Mouse (Mus musculus) erythroid progenitor cell, adult 5-6 weeks (primary cell): ENCODE data around the gene Cntrl. TPM values are rescaled to one million over a fixed set of nuclear protein-coding genes. Genes with fewer than 3 reads are reported as not detected.
A peak's percentile ranks its signal among the peaks of the same experiment; 100 is the strongest.

ENCODE experiments used
- ATAC-seq: replicated peaks from 2 replicates; pipeline ENCODE4 v1.8.0; 2016; ENCODE audit warnings: moderate number of reproducible peaks, mild to moderate bottlenecking, moderate TSS enrichment, inconsistent platforms; ENCODE audit not compliant: poor library complexity, low FRiP score, severe bottlenecking
- total RNA-seq, 2 experiments: library from RNA; stranded (forward) in 1 of 2; stranded (reverse) in 1 of 2; fragments of 150-400 nt in 1 of 2; fragments of 186-747, 209-891 nt in 1 of 2; gene quantifications; 2 replicates each; pipeline versions ENCODE4 v1.2.3 to v1.2.4; 2015 to 2017; ENCODE audit warnings: low replicate concordance in 2 of 2

Gene Cntrl
- total RNA-seq (2015; ENCODE audit: low replicate concordance) (86.1 and 116 TPM in 2 replicates), total RNA-seq (2017; ENCODE audit: low replicate concordance) (78.9 and 99.0 TPM in 2 replicates)

DNA sequence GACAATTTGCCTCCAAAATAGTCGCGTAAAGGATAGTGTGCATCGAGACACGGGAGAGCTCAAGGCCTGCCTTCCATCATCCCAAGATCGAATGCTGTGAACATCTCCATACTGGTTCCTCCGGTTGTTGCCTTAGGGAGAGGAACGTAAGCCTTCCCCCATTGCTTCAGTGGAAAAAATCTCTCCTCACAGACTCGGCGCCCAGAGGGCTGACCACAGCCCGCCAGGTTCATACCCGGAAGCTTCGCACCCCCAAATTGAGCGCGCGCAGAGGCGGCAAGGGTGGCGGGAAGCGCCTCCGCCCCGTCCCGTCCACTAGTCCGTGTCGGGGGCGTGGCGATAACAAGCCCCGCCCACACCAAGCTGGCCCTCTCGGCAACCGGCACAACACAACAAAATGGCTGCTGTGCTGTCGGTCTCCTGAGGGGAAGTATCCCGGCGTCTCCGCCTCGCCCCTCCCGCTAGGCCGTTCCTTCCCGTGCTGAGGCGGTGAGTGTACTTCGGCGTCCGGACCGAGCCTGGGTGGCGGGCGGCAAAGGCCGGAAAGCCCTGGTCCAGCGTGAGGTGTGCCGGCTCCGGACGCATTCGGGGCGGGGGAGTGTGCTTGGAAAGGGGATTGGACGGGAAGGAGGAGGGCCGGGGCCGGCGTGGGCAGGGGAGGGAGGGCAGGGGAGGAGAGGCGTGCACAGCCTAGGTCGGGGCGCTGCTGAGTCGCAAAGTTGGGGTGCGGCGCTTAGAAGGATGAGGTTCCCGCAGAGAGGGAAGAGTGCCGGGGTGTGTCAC, at the start of gene Cntrl:
Gene Cntrl (plus strand): TSS at position 352 of the 783 bp plus-strand sequence.
- peak; percentile 90 for ATAC-seq

DNA sequence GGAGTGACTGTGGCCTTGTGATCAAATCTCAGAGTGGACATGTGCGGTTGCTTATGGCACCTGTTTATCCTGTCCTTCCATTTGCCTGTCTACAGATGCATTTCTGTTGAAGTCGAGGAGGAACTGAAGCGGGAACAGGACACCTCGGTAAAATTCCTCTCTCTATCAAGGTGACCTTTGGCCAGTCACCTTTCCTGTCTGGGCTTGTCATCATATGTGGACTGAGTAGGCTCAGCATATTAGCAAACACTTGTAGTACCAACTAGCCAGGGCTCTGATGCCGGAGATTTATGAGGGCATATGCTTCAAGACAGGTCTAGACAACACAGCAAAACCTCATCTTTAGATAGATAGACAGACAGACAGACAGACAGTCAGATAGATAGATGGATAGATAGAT, 49.0 kb upstream of the Cntrl start:
- no peak for ATAC-seq

DNA sequence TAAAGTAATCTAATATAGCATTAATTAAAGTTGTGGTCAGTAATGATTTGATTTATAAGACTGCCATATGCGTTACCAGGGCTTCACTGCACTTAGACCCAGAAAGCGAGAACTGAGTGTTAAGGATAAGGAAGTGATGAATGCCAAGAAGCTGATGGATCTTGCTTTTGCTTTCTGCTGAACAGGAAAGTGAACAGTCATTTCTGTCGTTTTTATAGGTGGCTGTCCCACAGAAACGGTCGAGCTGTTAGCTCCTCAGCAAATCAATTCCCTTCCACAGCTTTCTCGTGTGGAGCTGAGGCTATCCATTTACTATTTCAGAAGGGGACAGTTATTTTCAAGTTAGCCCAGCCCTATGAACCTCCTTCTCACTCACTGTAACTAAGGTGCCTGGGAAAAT, 48.4 kb upstream of the Cntrl start:
- no peak for ATAC-seq

DNA sequence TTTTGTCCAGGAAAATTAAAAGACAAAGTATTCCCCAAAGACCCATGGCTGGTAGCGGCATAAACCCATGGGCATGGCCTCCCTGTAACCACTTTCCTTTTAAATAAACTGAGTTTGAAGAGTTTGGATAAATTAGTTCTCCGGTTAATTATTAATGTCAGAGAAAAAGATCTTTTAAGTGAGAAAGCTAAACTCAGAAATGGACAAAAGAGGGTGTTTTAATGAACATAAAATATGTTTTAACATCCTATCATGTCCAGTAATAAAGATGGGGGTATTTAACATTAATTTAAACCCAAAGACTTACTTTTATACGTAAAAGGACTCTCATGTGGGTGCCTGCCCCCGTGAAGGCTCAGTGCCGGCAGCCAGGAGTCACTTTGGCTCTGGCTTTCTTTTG, 48.0 kb upstream of the Cntrl start, which contains the start of gene Hc:
Gene Hc (minus strand): TSS at position 101 of the 400 bp plus-strand sequence.
- ATAC-seq = no peak

DNA sequence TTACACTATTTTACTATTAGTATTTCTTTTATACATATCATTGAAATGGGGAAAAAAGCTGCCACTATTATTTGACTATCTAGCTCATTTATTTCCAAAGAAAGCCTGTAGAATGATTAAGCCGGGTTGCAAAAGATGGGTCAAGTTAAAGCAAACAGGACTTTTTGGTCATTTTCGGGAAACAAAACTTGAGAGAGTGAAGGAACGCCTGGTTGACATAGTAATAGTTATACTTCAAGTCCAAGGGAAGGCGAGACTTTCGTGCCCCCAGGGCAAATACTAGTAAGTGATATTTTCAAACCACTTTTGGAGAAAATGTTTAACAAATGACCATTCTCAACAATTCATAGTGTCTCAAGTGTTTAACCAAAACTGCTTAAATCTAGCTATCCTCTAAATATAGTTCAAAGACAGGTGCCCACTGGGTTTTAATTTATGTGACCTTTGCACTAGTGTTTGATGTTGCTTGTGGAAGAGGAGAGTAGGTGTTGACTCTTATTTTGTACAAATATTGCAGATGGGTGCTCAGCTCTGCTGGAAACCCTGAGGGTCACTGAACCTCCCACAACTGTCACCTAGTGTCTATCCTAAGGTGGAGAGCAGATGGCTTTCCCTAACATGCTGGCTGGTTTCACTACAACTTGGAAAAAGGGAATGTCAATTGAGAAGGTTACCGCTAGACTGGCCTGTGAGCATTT, 45.8 kb upstream of the Cntrl start:
- no peak for ATAC-seq

DNA sequence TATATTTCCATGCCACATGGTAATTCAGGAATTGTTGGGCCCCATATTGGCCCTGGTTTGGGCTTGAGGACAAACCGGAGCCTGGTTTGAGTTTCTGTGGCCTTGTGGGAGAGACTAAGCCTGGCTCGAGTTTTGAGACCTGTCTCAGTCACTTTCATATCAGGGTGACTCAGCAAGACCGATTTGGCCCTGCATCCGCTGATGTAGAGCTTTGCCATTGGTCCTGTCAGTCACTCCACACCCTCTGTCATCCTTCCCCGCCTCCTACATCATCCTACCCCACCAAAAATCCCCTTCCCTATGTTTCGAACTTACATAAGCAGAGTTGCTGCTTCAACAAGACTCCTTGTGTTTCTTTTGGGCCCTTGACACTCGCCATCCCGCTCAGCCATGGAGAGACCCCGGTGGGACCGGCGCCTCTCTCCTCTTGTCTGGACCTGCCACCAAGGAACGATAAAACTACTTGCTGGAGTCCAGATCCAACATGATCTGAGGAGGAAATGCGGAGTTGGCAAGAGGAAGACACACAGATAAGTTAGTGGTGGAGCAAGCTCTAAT, 42.7 kb upstream of the Cntrl start:
- no peak for ATAC-seq

DNA sequence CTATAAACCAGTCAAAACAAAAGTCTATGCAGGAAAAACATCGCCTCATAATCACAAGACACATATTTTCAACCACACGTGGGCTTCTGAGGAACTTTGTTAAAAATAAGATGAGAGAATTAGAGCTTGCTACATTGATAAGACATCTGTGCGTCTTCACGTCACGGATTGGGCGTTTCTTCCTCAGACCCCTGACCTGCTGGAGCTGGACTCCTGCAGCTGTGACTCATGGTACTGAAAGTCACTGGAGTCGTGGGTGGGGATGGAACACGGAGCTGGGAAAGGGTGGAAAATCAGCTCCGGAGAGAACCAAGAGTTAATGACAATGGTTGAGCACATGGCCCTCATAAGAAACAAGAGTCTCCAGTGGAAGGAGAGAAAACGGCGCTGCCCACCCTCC, 42.2 kb upstream of the Cntrl start:
- no peak for ATAC-seq

DNA sequence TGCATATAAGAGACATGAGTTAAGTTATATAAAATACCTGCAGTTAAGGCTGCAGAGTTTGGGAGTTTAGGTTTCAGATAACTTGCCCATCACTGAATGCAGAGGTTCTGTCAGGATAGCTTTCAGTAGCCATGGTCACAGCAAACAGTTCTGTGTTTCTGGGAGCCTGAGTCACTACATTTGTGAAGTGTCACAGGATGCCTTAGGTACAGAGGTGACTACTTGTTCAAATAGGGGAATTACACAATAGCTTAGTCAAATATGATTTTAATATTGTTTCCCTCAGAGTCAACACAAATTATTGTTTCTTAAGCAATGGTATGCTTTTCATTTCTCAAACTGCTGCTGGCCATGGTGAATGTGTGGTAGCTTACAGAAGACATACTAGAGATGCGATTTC, 40.2 kb upstream of the Cntrl start:
- no peak for ATAC-seq

DNA sequence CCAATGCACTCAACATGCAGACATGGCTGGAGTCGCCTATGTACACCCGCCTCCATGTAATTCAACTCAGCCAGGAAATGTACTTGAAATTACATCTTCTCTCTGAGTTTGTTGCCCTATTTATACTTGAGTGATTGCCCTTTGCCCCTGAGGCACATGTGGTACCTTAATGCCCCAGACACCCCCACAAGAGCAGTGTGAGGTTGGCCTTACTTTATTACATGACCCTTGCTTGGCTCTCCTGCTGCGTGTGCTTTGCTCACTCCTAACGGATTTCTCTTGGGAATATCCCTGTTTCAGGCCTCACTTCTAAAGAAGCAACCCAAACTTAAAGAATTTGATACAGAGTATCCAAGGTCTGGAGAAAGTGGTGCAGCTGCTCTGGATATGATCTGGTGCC, 39.0 kb upstream of the Cntrl start:
- no peak for ATAC-seq

DNA sequence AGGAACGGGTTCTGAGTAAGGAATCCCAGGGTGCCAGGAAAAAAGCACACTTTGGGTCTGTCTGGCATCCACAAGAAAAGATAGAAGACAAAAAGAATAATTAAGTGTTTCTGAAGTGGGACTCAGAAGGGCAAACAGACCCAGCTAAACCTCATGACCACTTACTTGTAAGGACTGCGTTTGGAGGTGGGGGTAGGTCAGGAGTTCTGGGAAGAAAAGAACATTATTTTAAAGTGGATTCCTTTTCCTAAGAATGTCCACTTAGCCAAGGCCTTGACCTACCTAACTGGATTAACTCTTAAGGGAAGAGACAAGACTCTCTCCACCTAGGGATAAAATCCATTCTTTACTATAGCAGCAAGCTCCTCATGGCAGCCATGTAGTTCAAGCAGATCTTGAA, 36.7 kb upstream of the Cntrl start:
- ATAC-seq = no peak

DNA sequence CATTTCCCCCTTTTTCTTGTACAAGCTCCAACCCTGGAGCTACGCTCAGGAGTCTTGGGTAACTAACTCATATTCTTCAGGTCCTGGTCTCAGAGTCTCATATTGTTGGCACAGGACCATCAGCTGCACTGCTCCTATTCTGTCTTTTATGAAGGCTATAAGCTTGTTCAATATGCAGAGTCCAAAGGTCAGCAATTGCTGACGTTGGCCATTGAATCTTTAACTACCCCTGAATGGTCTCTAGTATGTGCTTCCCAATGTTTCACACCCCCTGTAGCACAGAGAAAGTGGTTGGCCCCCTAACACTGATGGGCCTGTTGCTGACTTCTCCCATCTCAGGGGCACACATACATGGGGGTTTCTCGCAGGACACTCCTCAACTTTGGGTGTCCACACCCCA, 35.0 kb upstream of the Cntrl start:
- ATAC-seq = no peak

DNA sequence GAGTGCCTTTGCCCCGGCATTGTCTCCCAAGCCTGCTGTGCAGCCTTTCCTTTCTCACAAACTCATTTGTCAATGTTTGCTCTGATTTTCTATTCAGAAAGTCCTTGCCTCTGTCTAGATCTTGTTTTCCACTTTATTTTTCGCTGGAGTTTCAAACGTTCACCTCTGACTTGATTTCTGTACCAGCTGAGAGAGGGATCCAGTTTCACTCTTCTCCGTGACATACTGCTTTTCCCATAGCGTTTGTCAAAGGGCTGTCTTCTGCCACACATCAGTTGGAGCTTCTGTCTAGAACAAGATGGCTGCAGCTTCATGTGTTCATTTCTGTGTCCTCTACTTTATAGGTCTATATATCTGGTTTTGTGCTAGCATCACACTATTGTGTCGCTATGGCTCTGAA, 30.1 kb upstream of the Cntrl start:
- no peak for ATAC-seq

DNA sequence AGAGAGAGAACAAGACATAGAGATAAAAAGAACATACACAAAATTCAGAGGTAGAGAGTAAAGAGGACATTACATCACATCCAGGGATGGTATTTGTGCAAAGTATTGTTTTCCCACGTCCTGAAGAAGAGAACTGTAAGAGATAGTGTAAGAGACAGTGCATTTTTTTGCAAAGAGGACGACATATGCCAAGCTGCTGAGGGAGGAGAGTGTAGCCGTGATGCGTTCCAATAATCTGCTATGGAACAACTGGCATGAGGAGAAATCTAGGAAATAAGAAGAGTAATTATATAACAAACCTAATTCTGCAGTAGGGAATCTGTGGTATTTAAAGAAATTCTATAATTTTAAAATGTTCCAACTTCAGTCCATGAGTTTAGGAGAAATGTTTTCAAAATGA, 21.9 kb upstream of the Cntrl start:
- no peak for ATAC-seq

DNA sequence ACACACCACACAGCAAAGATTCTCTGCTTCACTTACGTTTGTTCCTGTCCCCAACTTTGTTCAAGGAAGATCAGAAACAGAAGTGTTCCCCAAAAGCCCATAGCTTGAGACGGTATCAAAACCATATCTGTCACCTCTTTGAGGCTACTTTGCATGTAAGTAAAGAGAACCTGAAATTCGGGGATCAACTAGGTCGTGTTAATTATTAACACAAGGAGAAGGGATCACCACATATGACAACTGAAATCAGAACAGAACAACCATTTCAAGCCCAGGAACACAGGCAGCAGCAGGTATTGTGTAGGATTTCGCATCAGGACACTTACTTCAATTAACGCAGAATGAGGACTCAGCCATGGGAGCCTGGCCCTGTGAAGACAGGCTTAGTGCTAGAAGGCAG, 8.8 kb upstream of the Cntrl start:
- no peak for ATAC-seq

DNA sequence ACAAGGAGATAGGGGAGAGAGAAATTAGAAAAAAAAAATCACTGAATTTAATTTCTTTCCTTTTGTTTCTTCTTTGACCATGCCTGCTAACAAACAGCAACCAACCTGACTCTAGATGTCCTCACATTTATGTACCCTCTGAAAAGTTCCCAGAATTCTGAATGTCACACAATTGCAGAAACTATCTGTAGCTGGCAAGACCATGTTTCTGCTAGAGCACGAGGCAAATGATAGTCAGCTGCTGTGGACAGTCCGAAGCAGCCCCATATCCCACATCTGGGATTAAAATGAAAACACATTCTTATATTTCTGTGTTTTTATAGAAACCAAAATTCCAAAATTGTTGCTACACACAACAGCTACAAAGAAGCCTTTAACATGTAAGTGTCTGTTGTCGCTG, 7.8 kb upstream of the Cntrl start, which contains the start of gene AI182371:
Gene AI182371 (minus strand): TSS at position 101 of the 400 bp plus-strand sequence.
- no peak for ATAC-seq

DNA sequence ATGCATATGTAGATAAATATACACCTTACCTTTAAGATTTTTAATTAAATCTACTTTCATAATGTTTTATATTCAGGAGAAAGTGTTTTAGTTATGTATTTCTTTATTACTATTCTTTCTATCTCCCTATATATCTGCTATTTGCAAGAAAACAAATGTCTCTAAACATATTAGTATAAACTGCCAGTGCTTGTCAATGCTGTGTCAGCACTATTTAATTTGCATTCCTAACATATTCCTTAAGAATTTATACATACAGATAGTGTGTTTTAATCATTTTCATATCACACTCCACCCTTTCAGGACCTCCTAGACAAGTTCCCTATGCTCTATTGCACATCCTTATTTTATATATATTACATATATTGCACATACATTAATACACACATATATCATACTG, 6.5 kb upstream of the Cntrl start:
- ATAC-seq = no peak

DNA sequence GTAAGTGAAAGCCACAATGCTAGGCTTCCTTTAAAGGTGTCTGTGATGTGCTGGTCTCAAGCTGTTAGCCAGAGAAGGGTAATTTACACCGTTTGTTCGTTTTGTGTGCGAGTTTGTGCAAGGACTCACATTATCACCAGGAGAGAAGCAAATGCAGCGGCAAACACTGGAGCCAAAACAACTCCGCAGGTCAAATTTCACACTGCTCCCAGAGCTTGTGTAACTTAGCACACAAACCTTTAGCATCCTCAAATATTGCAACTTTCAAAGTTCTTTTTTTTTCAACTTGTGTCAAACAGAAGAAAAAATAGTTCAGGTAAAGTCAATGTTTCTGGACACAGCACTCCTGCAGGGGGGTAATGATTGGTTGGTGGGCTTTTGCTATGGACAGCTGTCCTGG, 5.7 kb upstream of the Cntrl start:
- ATAC-seq = no peak

DNA sequence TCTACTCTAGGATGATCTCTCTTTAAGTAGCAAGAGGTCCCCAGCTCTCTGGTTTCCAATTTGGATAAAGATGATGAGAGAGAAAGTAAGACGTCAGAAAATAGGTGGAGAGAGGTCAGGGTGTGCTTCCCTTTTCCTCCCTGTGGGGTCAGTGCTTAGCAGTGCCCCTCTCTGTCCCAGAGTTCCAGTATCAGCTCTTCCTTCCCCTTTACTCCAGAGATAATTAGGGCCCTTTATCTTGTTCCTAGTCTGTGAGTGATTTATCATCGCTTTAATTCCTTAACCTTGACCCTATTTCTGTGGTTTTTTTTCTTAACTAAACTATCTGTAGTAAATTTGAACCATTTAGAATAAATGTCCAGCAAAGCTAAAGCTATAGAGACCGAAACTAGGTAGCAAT, 4.4 kb upstream of the Cntrl start:
- no peak for ATAC-seq

DNA sequence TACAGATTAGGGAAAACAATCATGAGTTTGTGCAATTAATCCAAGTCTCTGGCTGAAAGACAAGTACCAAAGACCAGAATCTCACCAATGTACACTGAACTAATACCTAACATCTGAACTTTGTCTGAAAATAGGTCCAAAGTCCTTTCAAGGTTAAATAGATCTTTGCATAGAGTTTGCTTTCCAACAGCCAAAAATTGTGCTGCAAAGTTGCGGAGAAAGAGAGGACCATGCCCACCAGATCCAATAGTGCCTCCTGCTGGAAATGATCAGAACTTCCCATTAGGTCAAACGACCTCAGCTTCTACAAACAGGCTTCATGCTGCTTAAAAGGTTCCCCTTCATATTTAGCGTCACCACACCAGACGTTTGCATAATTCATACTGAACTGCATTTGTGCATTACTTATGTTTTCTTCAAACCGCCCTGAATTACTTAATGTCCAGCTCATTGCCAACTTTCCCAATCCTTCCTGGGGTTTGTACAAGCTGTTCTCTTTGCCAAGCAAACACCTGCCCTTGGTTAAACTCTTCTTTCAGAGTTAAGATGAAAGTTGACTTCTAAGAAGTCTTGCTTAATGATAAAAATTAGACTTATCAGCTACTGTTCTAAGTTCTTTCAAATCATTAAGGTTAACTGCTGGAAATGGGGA, 1.2 kb upstream of the Cntrl start:
- ATAC-seq = no peak

DNA sequence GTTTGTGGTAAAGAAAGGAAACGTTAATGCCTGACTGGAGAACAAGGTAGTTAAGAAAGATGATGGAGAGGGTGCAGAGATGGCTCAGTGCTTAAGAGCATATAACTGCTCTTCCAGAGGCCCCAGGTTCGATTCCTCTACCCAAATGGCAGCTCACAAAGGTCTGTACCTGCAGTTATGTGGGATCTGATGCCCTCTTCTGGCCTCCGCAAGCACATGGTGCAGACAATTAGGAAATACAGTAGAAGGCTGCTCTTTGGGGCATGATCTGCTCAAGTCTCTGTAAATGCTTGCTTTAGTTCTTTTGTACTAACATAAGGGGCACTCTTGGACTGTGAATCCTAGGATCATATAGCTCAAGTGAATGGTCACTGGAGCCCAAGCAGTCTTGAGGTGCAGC, 580 bp upstream of the Cntrl start:
- peak; percentile 45 for ATAC-seq

DNA sequence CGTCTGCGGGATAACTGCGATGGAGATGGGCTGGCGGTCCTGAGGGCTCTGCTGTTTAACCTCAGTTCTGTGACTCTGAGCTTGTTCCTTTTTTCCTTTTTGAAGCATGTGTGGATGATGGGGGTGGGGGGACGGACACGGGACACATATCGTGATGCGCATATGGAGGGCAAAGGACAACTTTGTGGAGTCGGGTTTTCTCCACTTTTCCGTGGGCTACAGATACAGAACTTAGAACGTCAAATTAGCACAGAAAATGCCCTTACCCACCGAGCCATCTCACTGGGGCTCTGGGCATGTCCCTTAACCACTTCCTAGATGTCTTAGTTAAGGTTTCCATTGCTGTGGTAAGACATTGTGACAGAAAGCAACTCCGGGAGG, 622 bp downstream of the Cntrl start:
- ATAC-seq = no peak
